Mouse (Mus musculus): Measurements from ENCODE around the gene Plxdc1.

Plxdc1 gene

DNA sequence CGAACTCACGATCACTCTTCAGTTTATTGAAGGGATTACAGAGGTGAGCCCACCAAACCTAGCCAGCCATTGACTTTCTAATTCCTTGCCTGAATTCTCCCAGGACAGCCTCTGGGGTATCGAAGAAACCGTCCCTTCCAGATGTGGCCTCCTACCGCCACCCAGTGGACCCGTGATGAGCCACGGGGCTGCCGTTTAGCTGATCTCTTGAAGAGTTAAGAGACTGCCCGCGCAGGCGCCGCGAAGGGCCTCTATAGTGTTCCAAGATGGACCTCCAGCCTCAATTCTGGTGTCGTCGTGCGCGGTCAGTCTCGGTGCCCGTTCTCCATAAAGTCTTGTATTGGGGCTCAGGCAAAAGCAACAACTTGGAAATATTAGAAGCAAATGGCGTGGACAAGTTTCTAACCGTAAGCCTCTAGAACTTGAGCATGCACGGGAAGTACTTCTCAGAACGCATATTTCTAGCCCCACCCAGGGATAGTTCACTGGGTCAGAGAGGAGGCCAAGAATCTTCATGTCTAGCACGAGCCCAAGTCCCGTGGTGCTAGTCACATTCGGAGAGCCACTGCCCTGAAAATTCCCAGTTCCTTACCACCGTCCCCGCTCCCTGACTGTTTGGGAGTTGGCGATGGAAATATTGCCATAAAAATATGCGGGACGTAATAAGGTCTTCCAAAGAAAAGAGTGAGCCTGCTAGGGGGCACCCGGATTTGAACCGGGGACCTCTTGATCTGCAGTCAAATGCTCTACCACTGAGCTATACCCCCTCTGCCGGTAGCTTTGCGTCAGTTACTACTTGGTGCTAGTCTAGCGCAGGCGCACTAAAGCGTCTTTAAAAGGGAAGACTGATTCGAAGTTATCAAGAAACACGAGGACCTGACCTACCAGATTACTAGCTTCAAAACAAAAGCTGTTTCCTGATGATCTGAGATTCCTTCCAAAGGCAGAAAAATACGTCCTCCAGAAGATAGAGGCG, 1.6 kb upstream of the Plxdc1 start:
- DNase-seq (ENCODE audit: low spot score), result peak; percentile 91

DNA sequence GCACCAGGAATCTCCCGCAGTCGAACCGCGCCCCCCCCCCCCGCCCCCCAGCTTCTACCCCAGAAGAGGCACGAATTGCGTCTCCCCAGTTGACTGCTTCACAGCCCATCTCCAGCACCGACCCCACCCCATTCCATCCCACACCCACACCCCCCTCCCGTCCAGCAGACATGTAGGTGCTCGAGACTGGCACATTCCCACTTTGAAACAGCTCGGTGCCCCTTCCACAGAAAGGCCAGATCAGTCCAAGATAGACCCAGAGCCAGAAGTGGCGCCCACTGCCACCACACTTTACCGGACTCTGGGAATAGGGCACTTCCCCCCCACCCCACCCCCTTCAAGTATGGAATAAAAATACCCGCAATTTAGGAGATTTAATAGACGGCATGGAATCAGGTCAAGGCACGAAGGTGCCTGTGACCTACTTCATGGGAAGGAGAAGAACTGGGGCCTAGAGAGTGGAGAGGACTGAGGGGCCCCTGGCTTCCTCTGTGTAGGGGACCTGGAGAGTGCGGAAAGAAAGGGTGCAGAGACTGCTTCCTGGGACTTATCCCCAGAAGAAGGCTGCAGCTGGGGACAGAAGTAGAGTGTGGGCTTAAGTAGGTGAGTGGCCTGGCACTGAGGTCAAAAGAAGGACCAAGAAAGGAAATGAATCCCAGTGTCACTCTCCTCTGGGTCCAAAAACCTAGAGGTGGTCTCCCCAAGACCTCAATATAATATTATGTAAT, 658 bp upstream of the Plxdc1 start:
- DNase-seq (ENCODE audit: low spot score), result no peak

DNA sequence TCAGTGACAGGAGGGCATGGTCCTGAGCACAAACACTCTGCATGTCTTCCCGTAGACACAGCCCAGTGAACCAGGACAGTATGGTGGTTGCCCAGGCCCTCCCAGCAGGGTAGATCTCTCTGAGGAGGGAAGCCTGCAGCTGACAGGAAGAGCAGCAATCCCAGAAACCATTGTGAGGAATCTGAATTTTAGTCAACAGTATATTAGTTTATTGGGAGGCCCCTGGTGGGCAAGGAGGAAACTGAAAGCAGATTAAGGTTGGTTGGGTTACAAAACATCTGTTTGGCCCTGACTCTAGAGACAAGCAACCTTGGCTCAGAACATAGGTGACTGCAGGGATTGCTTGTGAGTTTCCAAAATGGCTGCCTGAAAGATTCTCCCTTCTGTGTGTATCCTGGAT, 2.3 kb downstream of the Plxdc1 start:
- no peak for DNase-seq (ENCODE audit: low spot score)

DNA sequence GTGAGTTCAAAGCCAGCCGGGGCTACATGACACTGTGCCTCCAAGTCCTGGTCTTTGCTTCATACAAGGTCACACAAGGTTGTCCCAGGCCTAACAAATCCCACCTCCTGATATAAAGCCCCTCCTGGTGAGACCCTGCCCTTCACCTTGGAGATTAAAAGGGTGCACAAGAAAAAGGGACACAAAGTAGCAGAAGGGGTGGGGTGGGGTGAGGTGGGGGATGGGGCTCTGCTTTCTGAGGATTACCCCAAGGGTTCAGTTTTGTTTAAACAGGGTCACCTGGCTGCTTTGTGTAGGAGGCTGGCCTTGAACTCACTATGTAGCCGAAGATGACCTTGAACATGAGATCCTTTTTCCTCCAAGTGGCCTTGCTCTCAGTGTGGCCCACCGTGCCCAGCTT, 2.7 kb downstream of the Plxdc1 start:
- no peak for DNase-seq (ENCODE audit: low spot score)

DNA sequence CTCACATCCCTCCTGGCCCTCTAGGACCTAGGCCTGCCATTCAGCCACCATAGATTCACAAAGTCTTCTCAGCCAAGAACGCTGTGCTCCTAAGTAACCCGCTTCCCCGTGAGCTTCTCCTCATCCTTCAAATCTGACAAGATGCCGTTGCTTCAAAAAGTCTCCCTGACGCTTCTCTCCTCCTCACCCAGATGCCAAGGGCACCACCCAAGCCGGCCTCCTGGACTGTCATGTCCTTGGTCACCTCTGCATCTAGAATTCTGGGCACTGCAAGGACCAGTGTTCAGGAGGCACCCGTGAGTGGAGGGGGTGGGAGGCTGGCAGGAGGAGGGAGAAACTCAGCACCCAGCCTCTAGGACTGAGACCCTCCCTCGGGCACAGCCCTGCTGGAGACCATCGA, 3.5 kb downstream of the Plxdc1 start:
- no peak for DNase-seq (ENCODE audit: low spot score)

DNA sequence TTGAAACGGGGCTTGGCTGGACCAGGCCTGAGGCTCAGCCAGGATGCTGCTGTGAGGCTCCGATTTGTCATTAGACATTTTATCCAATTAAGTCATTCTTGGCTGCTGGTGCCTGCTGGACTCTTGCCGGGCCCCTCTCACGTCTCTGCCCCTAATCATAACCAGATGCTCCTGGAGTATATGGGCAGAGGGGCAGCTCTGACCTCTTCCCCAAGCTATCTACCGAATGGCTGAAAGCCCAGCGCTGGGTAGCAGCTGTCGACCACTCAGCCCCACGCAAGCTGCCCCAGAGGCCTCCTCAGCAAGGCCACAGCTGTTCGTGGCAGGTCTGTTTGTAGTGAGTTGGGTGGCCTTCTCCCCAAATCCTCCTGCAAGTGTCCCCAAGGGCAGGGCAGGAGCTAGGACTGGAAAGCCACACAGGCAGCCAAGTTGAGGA, 5.7 kb downstream of the Plxdc1 start:
- DNase-seq (ENCODE audit: low spot score), result no peak

DNA sequence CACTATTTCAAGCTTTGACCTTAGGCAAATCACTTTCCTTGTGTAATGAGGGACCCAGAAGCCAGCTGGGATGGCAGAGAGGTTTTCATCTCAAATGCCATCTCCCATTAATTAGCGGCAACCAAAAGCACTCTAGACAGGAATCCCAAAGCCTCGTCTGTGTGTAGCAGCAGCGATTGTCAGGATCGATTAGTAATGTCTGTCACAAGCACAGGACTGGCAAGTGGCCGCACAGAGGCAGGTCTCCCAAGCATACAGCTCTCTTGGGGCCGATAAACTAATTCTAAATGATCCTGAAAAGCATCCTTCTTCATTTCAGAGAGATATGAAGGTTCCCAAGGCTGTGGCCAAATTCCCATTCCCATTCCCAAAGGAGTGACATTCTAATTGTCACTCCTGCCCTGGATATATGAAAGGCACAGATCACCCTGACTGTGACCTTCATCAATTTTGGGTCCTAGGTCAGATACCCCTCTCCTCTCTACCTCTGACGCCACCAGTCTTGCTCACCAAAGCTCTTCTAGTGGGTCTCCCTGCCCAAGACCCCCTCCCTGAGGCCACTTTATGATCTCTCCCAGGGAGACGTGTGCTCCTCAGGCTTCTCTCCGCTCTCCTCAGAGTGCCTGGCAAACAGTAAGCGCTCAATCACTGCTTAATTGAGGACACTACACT, 6.3 kb downstream of the Plxdc1 start:
- no peak for DNase-seq (ENCODE audit: low spot score)

DNA sequence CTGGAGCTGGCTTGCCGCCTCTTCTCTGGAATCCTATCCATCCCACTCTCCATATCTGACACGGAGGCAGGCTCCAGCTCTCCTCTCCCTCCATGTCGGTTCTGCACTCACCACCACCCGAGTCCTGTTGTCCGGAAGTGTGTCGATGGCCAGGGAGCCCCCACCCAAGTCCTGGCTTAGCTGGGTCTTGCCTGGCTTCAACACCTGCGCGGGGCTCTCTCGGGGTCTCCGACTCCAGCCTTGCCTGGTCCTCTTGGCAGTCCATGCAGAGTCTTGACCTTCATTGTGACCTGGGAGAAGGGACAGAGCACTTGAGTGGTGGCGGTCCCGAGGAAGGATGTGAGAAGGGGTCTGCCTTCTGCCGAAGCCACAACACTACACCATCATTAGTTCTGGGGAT, 7.9 kb downstream of the Plxdc1 start:
- no peak for DNase-seq (ENCODE audit: low spot score)

DNA sequence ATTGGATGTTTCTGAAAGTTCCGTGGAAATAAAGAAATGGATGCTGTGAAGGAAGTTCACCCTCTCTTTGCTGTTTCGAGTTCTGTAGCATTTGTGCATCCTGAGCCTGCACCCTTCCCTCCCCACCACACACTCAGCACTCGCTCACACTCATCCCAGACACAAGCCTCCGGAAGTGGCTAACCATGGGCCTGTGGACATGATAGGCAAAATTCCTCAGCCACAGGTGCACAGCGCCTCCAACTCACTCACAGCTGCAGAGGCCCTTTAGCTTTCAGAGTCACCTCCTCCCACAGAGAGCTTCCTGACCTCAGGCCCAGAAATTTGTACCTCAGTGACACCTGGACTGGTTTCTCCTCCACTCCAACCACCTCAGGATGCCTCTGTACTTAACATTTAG, 8.4 kb downstream of the Plxdc1 start:
- no peak for DNase-seq (ENCODE audit: low spot score)

DNA sequence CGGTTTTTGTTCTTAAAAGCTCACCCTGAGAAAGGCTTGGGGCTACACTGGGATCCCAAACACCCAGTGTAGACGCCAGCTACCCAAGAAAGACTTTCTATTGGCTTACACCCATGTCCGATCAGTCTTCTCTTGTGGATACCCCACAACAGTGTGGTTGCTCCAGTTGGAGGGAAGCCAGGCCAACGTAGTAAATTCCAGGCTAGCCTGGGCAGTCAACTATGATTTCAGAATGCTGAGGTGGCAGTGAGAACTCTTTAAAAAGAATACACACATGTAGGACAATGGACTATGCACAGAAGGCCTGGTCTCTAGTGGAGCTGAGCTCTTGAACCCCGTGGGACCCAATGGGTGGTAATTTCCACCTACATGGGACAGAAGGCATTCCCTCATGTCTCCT, 11.5 kb downstream of the Plxdc1 start:
- DNase-seq (ENCODE audit: low spot score), result no peak

DNA sequence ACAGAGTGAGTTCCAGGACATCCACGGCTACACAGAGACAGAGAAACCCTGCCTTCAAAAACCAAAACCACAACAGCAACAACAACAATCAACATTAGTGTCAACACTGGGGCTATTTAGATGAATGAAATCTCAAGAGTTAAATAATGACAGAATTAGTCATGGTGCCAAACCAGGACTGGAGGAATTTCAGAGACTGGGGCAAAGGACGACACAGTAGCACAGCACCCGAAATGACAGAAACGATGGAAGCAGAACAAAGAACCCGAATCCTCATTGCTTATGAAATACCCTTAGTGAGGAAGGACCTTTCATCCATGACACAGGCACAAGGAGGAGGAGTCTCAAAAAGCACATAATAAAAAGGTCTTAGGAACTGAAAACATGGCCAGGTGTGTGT, 12.1 kb downstream of the Plxdc1 start:
- no peak for DNase-seq (ENCODE audit: low spot score)

DNA sequence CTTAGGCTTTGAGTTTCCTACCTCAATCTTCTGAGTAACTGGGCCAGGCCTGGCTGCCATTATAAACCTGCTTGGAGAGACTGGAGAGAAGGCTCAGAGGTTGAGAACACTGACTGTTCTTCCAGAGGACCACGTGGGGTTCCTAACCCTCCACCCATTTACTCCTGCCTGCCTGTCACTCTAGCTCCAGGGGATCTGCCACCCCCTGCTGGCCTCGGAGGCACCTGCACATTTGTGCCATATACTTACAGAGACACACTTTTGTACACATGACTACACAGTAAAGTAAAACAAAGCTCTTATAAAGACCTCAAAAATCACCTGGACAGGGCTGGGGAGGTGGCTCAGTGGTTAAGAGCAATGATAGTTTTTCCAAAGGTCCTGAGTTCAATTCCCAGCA, 13.8 kb downstream of the Plxdc1 start:
- DNase-seq (ENCODE audit: low spot score), result no peak

DNA sequence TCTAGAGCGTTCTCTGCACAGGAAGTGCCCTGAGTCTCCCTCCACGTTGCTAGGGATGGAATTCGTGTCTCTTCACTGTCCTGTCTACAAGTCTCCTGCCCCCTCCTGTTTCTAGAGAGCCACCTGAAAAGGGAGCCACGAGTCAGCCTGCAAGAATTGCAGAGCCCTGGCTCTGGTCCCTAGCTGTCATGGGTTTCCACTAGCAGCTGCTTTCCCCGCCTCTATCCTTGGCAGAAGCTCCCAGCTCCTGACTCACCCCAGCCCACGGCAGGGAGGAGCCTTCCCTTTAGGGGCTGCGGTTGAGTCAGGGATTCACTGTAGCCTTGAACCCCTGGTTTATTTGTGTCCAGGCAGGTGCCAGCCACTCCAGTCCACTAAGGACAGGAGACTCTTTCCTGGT, 15.0 kb downstream of the Plxdc1 start:
- no peak for DNase-seq (ENCODE audit: low spot score)

DNA sequence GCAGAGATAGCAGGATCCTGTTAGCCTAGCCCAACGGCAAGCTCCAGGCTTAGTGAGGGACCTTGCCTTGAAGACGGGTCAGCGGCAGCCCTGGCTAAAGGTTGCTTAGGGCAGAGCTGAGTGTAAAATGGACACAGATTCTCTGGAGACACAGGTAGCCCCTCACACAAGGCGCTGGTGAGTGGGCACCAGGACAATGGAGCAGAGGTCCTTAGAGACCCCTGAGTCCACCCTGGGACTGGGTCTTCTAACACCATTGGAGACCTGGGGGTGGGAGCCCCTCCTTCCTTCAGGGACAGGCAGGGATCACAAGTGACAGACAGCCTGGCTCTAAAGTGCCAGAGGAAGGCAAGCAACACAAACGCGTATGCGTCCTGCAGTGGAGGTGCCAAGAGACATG, 15.5 kb downstream of the Plxdc1 start:
- no peak for DNase-seq (ENCODE audit: low spot score)

DNA sequence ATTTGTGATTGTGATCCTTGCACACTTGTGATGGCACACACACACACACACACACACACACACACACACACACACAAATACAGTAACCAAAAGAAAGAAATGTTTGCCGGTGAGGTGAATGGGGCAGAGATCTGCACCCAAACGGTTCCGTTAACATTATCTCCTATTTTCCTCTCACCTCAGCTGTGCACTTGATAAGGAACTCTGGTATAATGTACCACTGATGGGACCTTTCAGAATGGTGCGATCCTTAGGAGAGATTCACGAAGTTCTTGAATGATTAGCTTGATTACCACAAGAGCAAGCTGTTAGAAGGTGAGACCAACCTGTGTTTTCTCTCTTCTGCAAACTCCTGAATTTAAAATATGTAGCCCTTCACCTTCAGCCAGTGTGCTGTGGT, 17.9 kb downstream of the Plxdc1 start:
- no peak for DNase-seq (ENCODE audit: low spot score)

DNA sequence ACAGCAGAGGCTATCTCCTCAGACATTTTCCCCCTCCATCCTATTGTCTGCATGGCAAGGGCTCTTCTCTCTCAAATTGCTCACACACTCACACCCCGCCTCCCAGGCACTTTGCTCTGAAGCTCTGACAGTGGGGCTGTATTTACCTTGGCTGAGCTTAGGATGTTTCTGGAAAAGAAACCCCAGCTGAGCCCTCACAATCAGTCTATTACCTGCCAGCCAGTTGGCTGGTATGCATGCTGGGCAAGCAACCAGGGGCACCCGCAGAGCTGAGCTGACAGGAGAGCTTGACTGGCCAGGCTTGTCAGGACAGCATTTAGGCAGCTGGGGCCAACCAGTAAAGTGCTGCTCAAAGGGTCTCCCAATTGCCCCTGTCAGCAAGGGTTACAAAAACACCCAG, 19.1 kb downstream of the Plxdc1 start:
- no peak for DNase-seq (ENCODE audit: low spot score)

DNA sequence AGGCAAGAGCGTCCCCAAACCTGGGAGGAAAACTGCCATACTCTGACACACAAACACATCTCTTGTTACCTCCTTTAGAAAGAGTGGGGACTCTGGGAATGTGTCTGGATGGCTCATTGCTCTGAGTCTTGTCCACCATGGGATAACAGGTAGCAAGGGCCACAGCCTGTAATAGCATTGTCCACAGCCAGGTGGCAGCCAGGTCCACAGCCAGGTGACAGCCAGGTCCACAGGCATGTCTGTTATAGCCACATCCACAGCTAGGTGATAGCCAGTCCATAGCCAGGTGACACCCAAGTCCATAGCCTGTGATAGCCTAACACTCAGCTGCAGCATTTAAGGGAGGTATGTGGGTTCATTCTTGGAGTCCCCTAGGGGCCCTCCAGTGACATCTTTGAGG, 25.3 kb downstream of the Plxdc1 start:
- no peak for DNase-seq (ENCODE audit: low spot score)

DNA sequence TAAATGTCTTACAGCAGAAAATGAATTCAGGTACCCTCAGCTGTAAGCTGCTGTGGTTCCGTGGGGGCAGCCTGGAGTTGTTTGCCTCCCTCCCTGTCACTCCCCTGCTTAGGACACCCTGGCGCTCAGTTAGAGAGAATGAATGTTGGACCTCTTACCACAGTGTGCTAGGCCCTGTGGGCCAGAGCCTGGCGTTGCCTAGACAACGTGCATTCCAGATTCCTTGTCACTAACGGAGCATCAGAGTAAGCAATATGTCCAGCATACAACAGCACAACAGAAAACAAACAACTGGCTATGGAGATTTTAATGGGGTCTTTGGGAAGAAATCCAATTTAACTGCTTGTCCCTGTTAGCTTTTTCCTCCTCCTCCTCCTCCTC, 27.0 kb downstream of the Plxdc1 start:
- DNase-seq (ENCODE audit: low spot score), result no peak

DNA sequence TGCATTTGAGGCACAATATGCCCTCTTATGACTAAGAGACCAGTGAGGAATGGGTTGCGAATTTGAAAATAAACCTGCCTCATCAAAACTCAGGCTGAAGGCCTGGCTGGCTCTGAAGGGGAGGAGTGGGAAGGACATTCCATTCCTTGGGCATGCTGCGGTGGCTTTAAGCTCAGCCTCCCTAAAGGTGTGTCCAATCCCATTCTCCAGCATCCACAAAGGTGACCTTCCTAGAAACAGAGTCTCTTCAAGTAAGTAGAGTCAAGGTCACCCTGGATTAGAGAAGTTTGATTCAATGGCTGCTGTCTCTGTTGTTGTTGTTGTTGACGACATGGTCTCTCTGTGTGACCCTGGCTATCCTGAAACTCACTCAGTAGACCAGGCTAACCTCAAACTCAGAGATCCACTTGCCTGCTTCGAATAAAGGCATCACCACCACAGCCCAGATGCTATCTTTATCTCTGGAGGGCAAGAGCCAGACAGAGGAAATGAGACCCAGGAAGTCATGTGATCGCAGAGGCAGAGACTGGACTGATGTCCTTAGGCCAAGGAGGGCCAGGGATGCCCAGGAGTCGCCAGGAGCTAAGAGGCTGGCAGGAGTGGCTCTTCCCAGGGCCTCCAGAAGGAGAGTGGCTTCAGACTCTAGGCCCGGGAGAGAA, 27.5 kb downstream of the Plxdc1 start:
- no peak for DNase-seq (ENCODE audit: low spot score)

DNA sequence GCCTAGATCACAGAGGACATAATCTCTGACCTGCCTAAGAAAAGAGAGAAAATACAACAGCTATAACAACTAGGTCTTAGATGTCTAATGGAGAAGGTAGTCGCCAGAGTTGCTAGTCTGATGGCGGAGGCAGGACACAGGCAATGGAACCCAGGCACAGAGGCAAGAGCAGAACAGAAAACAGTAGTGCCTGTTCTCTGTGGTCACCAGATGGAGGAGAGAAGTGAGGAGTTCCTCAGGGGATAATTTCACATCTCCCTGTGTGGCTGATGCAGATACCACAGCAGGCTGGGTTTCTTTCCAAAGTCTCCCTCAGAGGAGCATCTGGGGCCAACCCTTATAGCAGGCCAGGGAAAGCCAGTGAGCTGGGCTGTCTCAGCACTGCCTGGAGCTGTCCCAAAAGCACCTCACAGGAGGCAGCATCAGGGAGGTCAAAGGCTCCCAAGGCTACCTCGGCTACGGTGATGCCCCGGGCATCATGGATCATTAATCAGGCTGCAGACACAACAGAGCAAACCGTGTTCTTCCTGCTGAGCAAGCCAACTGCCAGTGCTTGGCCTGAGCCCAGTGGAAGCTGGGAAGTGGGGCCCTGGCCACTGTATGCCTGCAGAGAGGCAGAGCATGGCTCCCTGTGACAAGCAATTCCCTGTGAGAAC, 29.2 kb downstream of the Plxdc1 start:
- DNase-seq (ENCODE audit: low spot score), result no peak

DNA sequence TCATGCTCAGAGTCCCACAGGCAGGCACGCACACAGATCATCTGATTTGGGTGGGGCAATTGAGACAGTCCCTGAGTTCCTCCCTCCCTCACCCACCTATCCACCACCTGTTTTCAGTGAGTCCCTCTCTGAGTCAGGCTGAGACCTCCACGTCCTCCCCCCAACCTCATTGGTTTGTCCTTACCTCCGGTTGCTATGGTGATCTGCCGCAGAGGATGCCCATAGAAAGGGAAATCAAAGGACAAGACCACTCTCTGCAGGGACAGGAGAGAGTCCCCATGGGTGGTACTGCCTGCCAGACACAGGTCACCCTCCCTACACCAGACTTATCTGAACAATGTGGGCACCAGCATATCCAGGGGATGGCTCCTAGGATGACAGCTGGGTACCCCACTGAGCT, 30.3 kb downstream of the Plxdc1 start:
- DNase-seq (ENCODE audit: low spot score), result no peak
